Mouse (Mus musculus): Measurements from ENCODE around the gene Parp3. TPM values are rescaled to one million over a fixed set of nuclear protein-coding genes. Genes with fewer than 3 reads are reported as not detected.
A peak's percentile ranks its signal among the peaks of the same experiment; 100 is the strongest.

Parp3 gene
- polyA plus RNA-seq, 1 experiment from 2014 or later: 6.1 TPM

DNA sequence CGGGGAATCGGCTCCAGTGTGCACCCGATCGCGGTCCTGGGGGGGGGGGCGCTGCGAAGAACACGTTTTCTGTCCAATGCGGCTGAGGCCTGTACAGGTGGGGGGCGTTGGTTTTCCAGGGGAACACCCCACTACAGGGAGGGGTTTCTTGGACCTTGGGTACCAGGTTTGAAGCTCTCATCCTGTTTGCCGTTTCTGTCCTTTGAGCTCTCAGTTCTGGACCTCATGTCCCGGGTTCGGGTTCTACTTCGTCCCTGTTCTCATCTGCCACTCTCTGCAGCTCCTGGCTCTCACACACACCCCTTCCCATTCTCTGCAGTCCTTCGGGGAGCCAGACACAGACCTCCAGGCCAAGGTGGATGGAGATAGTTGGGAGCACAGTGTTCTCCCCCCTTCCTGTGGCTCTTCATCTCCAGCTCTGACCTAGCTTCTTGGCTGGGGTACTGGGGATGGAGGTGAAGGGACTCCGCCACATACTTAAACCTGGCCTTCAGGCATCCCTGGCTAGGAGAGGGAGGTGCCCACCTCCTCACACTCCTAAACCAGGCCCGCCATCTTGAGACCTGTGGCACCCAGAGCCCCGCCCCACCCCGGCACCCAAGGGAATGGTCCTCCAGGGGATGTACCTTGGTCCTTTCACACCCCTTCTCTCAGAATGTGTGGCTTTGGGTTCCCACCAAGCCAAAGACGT is 22.5 kb downstream of the Parp3 start:
- Histone ChIP-seq H3K36me3 (0 out of 2 replicates have a peak, but pooled peaks cover 3% of the 10 kb centered on the region), H3K4me1 (peaks cover 85% of the 10 kb centered on the region)
- WGBS: under 1% methylated on average over 20 of the region's 20 CpGs

DNA sequence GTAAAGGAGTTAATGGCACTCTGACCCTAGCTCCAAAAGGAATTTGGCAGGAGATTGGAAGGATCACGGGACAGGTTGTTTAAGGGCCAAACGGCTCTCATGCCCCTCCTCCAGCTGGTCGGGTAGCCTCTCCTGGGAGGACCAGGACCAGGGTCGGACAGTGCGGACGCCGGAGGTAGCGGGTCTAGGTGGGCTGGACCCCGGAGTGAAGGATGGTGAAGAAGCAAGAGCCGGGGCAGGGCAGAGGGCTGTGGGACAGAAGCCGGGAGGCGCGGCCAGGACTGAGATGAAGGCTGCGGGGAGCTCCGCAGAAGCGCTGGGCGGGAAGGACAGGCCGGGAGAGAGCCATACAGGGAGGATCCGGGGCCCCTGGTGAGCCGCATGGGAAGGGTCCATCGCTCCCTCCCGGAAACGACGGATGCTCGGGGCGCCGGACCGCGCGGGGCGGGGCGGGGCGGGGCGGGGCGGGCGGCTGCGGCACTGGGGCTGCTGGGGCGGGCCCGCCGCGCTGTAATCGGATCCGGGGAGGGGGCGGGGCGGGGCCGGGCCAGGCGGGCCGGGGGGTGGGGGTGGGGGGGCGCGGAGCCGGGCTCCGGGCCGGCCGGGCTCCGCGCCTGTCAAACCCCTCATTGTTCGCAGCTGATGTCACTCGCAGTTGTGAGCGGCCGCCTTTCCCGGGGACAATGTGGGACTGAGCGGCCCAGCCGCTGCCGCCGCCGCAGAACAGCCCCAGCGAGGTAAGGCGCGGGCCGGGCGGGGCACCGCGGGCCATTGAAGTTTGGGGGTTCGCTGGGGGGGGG is 23.3 kb downstream of the Parp3 start, which contains the start of gene Pcbp4:
Gene Pcbp4 (plus strand): TSS at position 21 of the 800 bp plus-strand sequence.
- H3K9me3 ChIP-seq: no peaks in the 10 kb centered on the region
- H3K27me3 ChIP-seq: no peaks in the 10 kb centered on the region
- ATAC-seq (ENCODE audit: insufficient number of reproducible peaks, low FRiP score, low TSS enrichment, low read depth): peak; percentile 69
- peak within 1 kb of the TSS; percentile 72 for H3K4me3 ChIP-seq
- 0 out of 2 replicates have a peak, but pooled peaks cover 2% of the 10 kb centered on the region for H3K36me3 ChIP-seq
- H3K27ac ChIP-seq: peak within 1 kb of the TSS; percentile 89
- peak within 1 kb of the TSS; percentile 94 for H3K4me2 ChIP-seq
- WGBS: 1% methylated on average over 30 of the region's 74 CpGs
- peak within 1 kb of the TSS; percentile 67 for H3K9ac ChIP-seq
- H3K4me1 ChIP-seq: peaks cover 89% of the 10 kb centered on the region

More for the DNA sequence above, 22.5 kb downstream of the Parp3 start:
- peak overlapping the region; percentile 89 for H3K27ac ChIP-seq
- H3K4me2 ChIP-seq: peak overlapping the region; percentile 94
- peak; percentile 9; the same call in 1 of the 2 replicates for ATAC-seq (ENCODE audit: insufficient number of reproducible peaks, low FRiP score, low TSS enrichment, low read depth)
- peak overlapping the region; percentile 67 for H3K9ac ChIP-seq
- H3K9me3 ChIP-seq: no peaks in the 10 kb centered on the region
- H3K4me3 ChIP-seq: peak overlapping the region; percentile 72
- H3K27me3 ChIP-seq: no peaks in the 10 kb centered on the region

DNA sequence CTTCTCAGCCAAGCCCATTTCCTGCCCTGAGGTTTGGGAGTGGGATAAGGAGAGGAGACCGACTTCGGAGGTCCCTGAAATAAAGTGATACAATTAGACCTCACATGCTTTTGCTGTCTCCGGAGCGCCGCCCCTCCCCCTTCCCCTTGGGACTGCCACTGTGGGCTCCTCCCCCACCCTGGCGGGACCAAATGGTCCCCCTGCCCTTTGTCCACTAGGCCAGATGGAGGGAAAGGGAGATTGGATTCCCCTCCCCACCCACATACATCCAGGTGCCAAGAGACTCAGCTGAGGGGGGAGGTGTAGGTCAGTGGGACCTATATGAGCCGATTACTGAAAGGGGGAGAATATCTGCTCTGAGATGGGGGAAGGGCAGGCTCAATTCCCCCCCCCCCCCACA is 23.9 kb downstream of the Parp3 start:
- ATAC-seq (ENCODE audit: insufficient number of reproducible peaks, low FRiP score, low TSS enrichment, low read depth): no peak
- Histone ChIP-seq H3K36me3 (0 out of 2 replicates have a peak, but pooled peaks cover 2% of the 10 kb centered on the region), H3K4me2 (peak overlapping the region; percentile 94), H3K27ac (peak overlapping the region; percentile 89; the same call in 1 of the 2 replicates), H3K9ac (no peak overlapping the region), H3K9me3 (no peaks in the 10 kb centered on the region), H3K4me1 (peaks cover 90% of the 10 kb centered on the region), H3K27me3 (no peaks in the 10 kb centered on the region), H3K4me3 (peak overlapping the region; percentile 72)
- 4% methylated on average over 7 of the region's 7 CpGs for WGBS

DNA sequence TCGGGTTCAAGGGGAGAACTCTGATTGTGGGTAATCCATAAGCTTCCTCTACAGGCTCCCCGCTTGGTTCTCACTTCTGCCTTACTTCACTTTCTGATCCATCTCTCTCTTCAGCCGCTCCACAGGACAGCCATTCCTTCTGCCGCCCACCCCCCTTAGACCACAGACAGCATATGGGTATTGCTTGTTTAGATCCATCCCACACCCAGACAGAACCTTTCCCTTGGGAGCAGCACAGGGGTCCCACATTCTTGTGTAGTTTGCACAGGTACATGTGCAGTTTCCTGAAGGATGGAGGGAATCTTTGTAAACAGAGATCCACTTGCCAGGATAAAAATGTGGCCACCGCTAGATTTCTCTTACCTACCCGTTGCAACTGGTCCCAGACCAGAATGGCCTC is 24.4 kb downstream of the Parp3 start:
- 34% methylated on average over 6 of the region's 6 CpGs for WGBS
- Histone ChIP-seq H3K4me2 (peak overlapping the region; percentile 94; the same call in 1 of the 2 replicates), H3K9ac (no peak overlapping the region), H3K36me3 (0 out of 2 replicates have a peak, but pooled peaks cover 2% of the 10 kb centered on the region), H3K9me3 (no peaks in the 10 kb centered on the region), H3K4me3 (0 out of 2 replicates have a peak overlapping the region, but pooled peaks have one; percentile 72), H3K27me3 (no peaks in the 10 kb centered on the region), H3K27ac (no peak overlapping the region), H3K4me1 (peaks cover 90% of the 10 kb centered on the region)
- no peak for ATAC-seq (ENCODE audit: insufficient number of reproducible peaks, low FRiP score, low TSS enrichment, low read depth)

DNA sequence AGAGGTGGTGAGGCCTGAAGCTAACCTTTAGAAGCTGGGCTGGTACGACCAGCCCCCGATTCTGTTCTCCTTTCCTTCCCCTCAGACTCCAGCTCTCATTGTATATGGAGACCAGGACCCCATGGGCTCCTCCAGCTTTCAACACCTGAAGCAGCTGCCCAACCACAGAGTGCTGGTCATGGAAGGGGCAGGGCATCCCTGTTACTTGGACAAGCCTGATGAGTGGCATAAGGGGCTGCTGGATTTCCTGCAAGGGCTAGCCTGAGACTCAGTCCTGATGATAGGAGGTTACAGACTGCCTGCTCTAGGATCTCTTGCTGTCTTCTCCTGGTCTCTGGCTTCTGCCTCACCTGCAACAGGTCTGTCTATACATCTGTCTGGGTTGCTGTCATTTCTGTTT is 24.9 kb downstream of the Parp3 start:
- no peaks in the 10 kb centered on the region for H3K9me3 ChIP-seq
- no peak overlapping the region for H3K9ac ChIP-seq
- no peak overlapping the region for H3K4me2 ChIP-seq
- no peak for ATAC-seq (ENCODE audit: insufficient number of reproducible peaks, low FRiP score, low TSS enrichment, low read depth)
- H3K4me1 ChIP-seq: peaks cover 89% of the 10 kb centered on the region
- 48% methylated on average over 2 of the region's 2 CpGs for WGBS
- no peak overlapping the region for H3K27ac ChIP-seq
- H3K27me3 ChIP-seq: no peaks in the 10 kb centered on the region
- H3K36me3 ChIP-seq: no peaks in the 10 kb centered on the region
- H3K4me3 ChIP-seq: no peak overlapping the region

DNA sequence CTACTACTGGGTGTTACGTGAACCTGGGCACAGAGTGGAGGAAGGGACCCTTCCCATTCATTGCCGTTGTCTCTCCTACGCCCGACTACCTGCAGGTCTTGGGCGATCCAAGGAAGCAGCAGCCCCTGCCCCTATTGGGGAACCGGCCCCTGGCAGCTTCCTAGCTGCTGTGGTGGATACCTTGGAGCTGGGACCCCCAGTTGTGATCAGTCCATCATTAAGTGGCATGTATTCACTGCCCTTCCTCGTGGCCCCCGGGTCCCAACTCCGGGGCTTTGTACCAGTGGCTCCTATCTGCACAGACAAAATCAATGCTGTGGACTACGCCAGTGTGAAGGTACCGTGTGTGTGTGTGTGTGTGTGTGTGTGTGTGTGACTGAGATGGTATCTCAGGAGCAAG is 25.5 kb downstream of the Parp3 start:
- no peak overlapping the region for H3K9ac ChIP-seq
- 73% methylated on average over 11 of the region's 11 CpGs for WGBS

GRCm38 (mm10) chr9:106450661-106451060 is 26.1 kb downstream of the Parp3 start:
- no peaks in the 10 kb centered on the region for H3K27me3 ChIP-seq
- H3K9me3 ChIP-seq: no peaks in the 10 kb centered on the region
- H3K4me3 ChIP-seq: no peak overlapping the region
- H3K4me1 ChIP-seq: peaks cover 89% of the 10 kb centered on the region
- peak overlapping the region; percentile 17 for H3K4me2 ChIP-seq
- H3K9ac ChIP-seq: no peak overlapping the region
- no peak for ATAC-seq (ENCODE audit: insufficient number of reproducible peaks, low FRiP score, low TSS enrichment, low read depth)
- H3K36me3 ChIP-seq: no peaks in the 10 kb centered on the region
- 7% methylated on average over 9 of the region's 9 CpGs for WGBS
- H3K27ac ChIP-seq: peak overlapping the region; percentile 19; the same call in 1 of the 2 replicates

More for the DNA sequence above, 25.5 kb downstream of the Parp3 start:
- Histone ChIP-seq H3K4me3 (no peak overlapping the region), H3K9me3 (no peaks in the 10 kb centered on the region), H3K27me3 (no peaks in the 10 kb centered on the region), H3K4me2 (no peak overlapping the region; the same call in 1 of the 2 replicates), H3K4me1 (peaks cover 89% of the 10 kb centered on the region), H3K36me3 (no peaks in the 10 kb centered on the region), H3K27ac (no peak overlapping the region)
- no peak for ATAC-seq (ENCODE audit: insufficient number of reproducible peaks, low FRiP score, low TSS enrichment, low read depth)

GRCm38 (mm10) chr9:106449947-106450346 is 26.8 kb downstream of the Parp3 start:
- peaks cover 85% of the 10 kb centered on the region for H3K4me1 ChIP-seq
- H3K27ac ChIP-seq: peak overlapping the region; percentile 19; the same call in 1 of the 2 replicates
- H3K4me2 ChIP-seq: peak overlapping the region; percentile 7; the same call in 1 of the 2 replicates
- H3K9ac ChIP-seq: no peak overlapping the region
- WGBS: 83% methylated on average over 8 of the region's 8 CpGs
- no peak overlapping the region for H3K4me3 ChIP-seq
- no peak for ATAC-seq (ENCODE audit: insufficient number of reproducible peaks, low FRiP score, low TSS enrichment, low read depth)
- H3K9me3 ChIP-seq: no peaks in the 10 kb centered on the region
- no peaks in the 10 kb centered on the region for H3K27me3 ChIP-seq
- H3K36me3 ChIP-seq: peaks cover 3% of the 10 kb centered on the region; the same call in 1 of the 2 replicates

- ATAC-seq (ENCODE audit: insufficient number of reproducible peaks, low FRiP score, low TSS enrichment, low read depth): peak; percentile 53; the same call in 1 of the 2 replicates
- Histone ChIP-seq H3K9me3 (no peaks in the 10 kb centered on the region), H3K27ac (peak overlapping the region; percentile 77), H3K4me2 (peak overlapping the region; percentile 83), H3K4me1 (peaks cover 77% of the 10 kb centered on the region), H3K4me3 (peak overlapping the region; percentile 64), H3K36me3 (peaks cover 3% of the 10 kb centered on the region), H3K9ac (peak overlapping the region; percentile 51), H3K27me3 (no peaks in the 10 kb centered on the region)
- WGBS: under 1% methylated on average over 23 of the region's 23 CpGs
These were observed 28.2 kb downstream of the Parp3 start for GRCm38 (mm10) chr9:106448498-106449031.

GRCm38 (mm10) chr9:106447951-106448350 is 28.8 kb downstream of the Parp3 start:
- 38% methylated on average over 9 of the region's 9 CpGs for WGBS

GRCm38 (mm10) chr9:106447348-106447747 is 29.4 kb downstream of the Parp3 start, which contains the start of the genes Abhd14b and Abhd14a:
TSS of gene Abhd14b (plus strand) at chr9:106447459.
TSS of gene Abhd14a (minus strand) at chr9:106447678.
- H3K4me2 ChIP-seq: peak within 1 kb of the TSS; percentile 83
- peaks cover 66% of the 10 kb centered on the region for H3K4me1 ChIP-seq
- peaks cover 3% of the 10 kb centered on the region for H3K36me3 ChIP-seq
- no peaks in the 10 kb centered on the region for H3K27me3 ChIP-seq
- ATAC-seq (ENCODE audit: insufficient number of reproducible peaks, low FRiP score, low TSS enrichment, low read depth): peak; percentile 84
- H3K9me3 ChIP-seq: no peaks in the 10 kb centered on the region
- peak within 1 kb of the TSS; percentile 63 for H3K9ac ChIP-seq
- peak within 1 kb of the TSS; percentile 77 for H3K27ac ChIP-seq
- H3K4me3 ChIP-seq: peak within 1 kb of the TSS; percentile 64
- under 1% methylated on average over 24 of the region's 24 CpGs for WGBS

More at GRCm38 (mm10) chr9:106447951-106448350, 28.8 kb downstream of the Parp3 start:
- Histone ChIP-seq H3K4me2 (peak overlapping the region; percentile 83), H3K27ac (peak overlapping the region; percentile 77), H3K27me3 (no peaks in the 10 kb centered on the region), H3K4me1 (peaks cover 72% of the 10 kb centered on the region), H3K9me3 (no peaks in the 10 kb centered on the region), H3K9ac (no peak overlapping the region), H3K36me3 (peaks cover 3% of the 10 kb centered on the region), H3K4me3 (peak overlapping the region; percentile 64)
- no peak for ATAC-seq (ENCODE audit: insufficient number of reproducible peaks, low FRiP score, low TSS enrichment, low read depth)
